Mouse (Mus musculus): ENCODE measurements around the gene Hnf1b. TPM values are rescaled to one million over a fixed set of nuclear protein-coding genes. Genes with fewer than 3 reads are reported as not detected.

Hnf1b gene
- total RNA-seq, 1 experiment from 2014 or later = not detected

DNA sequence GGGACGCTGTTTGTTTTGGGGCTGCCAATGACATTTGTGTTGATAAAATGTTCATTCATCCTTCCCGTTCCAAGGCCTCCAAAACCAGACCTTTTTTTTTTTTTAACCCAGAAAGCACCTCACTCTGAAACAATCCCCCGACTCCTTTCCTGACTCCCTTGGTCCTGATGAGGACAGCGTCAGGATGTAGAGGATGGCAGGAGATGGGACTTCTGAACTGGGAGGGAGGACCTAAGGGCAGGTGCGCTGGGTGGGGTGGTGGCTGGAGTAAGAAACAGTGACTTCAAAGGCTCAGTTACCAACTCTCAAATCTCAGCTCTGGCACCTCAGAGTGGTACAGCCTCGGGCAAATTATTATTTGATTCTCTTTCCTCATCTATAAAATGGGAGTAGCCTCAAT, 33.2 kb downstream of the Hnf1b start:
- ATAC-seq (replicated peaks; ENCODE audit: insufficient number of reproducible peaks, low FRiP score, low TSS enrichment, poor library complexity, severe bottlenecking) = no peak

DNA sequence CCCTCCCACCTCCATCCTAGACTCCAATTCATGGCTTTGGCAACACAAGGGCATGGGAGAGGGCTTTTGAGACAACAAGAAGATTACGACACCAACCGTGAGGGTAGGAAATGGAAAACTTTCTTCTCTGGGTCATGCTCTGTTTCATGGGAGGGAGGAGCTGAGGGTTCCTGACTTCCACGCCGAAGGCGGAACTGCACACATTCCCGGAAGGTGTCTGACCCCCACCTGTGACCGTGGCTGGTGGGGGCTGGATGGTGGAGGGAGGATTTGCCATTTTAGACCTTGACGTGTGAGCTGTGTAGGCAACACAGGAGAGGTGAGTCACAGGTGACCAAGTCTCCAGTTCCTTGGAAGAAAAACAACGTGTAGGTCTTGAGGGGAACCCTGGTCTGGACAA, 33.9 kb downstream of the Hnf1b start:
- ATAC-seq (replicated peaks; ENCODE audit: insufficient number of reproducible peaks, low FRiP score, low TSS enrichment, poor library complexity, severe bottlenecking) = no peak

DNA sequence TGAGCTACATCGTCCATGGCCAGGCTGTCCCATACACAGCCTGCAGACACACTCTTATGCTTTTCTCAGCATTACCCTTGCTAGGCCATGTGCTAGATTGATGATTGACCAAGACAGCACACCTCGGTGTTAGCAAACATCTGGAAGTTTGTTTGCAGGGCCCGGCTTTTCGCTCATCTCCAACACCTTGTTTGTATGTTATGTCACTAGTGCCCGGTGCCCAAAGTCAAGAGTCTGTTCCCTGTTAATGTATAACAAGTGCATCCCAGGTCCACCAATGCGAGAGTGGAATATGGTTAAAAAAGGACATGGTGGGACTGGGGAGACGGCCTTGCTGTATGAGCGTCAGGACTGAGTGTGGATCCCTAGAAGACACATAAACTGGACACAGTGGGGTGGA, 35.3 kb downstream of the Hnf1b start:
- ATAC-seq (replicated peaks; ENCODE audit: insufficient number of reproducible peaks, low FRiP score, low TSS enrichment, poor library complexity, severe bottlenecking) = no peak

DNA sequence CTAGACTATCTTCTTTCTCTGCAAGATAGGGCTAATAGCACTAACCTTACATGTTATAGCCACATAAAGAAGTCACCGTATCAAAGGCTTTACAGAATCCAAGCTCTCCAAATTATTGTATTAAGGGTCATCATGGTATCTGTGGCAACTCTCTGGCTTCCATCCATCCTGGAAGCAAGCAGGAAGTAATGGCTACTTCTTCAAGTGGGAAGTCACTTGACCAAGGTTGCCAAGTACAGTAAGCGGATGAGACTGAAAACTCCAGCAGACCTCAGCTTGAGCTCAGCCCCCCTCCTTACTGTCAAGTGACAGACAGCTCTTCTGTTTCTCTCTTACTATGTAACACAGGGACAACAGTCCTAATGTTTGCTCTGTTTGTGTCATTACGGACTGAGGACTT, 36.9 kb downstream of the Hnf1b start:
- ATAC-seq (replicated peaks; ENCODE audit: insufficient number of reproducible peaks, low FRiP score, low TSS enrichment, poor library complexity, severe bottlenecking) = no peak

DNA sequence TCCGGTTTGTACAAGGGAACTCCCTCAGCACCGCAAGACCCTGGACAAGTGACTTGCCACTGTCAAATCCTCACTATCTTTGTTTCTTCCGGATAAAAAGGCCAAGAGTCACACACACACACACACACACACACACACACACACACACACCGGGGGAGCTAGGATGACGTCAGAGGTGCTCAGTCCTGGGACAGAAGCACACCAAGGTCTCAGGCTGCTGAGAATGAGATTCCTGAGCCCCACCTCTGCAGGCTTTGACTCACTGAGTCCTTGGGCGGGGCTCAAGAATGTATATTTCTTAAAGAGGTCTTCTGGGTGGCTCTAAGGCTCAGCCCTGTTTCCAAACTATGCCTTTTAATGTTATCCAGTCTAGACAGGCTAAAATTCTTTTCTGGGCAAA, 41.5 kb downstream of the Hnf1b start:
- no peak for ATAC-seq (replicated peaks; ENCODE audit: insufficient number of reproducible peaks, low FRiP score, low TSS enrichment, poor library complexity, severe bottlenecking)

DNA sequence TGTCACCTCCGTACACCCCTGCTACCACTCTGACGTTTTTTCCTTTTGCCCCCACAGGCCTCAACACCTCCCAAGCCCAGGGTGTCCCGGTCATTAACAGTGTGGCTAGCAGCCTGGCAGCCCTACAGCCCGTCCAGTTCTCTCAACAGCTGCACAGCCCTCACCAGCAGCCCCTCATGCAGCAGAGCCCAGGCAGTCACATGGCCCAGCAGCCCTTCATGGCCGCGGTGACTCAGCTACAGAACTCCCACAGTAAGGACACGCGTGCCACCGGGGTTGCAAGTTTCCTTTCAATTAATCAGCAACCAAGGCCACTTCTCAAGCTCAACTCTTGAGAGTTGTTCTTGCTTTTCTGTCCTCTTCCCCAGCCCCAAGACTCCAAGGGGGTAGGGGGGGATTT, 43.5 kb downstream of the Hnf1b start:
- no peak for ATAC-seq (replicated peaks; ENCODE audit: insufficient number of reproducible peaks, low FRiP score, low TSS enrichment, poor library complexity, severe bottlenecking)

DNA sequence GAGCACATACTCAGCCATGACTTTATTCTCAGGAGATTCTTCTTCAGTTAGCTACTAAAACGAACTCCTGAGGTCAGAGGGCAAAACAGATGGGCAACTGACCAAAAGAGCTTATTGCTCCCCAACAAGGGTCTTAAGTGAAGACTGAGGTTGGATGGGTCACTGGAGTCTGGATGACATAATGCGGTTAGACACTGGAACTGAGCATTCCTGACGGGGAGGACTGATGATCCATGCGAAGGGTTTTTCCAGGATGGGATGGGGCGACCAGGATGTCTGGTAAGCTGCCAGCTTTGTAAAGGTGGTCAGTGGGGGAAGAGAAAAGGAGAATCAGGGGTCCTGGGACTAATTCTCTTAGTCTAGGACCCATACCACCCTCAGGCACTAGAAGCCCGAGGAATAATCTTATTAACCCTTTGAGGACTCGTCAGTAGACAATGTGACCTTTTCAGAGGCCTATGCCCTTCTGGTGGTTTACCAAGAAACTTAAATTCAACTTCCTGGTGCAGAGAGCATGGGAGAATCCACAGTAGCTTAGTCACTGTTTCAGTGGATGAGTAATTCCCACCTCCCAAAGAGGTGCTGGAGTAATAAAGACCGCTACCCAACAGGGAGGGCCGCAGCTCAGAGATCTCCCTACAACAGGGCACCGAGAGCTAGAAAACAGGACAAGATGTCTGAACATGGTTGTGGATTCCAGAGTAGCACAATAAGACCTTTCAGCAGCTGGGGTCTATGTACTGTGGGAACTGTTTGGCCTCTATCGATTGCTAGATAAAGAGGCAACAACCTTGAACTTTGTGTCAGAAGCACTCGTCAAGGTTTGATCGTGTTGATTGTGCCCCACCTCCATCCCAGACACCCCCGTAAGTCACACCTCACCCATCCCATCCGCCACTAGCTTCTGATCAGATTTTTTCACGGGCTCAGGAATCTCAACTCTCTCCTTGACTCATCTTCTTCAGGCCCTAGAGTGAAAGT, 46.9 kb downstream of the Hnf1b start:
- no peak for ATAC-seq (replicated peaks; ENCODE audit: insufficient number of reproducible peaks, low FRiP score, low TSS enrichment, poor library complexity, severe bottlenecking)

DNA sequence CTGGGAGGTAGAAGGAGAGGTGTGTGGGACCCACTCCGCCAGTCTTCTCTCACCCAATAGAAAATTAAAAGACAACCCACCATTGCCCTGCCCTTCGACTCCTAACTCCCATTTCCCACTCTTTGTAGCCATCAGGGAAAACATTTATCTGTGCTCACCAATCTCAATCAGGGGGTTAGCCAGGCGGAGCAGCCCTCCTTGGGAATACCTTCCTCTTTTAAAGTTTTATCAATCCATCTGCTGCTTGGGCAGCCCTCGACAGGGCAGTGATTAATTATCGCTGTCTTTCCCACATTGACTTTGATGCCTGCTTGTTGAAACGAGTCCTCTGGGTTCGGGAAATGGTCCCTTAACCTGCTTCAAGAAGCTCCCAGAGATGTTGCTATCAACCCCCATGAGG, 47.7 kb downstream of the Hnf1b start:
- ATAC-seq (replicated peaks; ENCODE audit: insufficient number of reproducible peaks, low FRiP score, low TSS enrichment, poor library complexity, severe bottlenecking) = no peak

DNA sequence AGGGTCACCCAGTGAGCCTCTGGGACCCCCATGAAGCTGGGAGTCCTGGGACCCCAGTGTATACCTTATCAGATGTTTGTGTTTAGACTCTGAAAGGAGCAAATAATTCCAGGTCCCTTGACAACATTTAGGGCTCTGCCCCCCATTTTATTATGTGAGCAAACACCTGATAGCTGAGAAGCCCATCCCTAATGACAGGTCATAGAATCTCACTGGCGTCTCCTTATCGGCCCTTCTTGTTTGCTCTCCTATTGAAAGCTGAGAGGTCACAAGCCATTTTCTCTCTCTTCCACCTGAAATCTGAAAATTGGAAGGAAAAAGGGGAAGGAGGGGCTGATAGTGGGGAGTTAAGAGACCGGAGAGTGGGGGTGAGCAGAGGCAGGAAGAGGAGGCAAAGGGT, 52.9 kb downstream of the Hnf1b start:
- no peak for ATAC-seq (replicated peaks; ENCODE audit: insufficient number of reproducible peaks, low FRiP score, low TSS enrichment, poor library complexity, severe bottlenecking)

DNA sequence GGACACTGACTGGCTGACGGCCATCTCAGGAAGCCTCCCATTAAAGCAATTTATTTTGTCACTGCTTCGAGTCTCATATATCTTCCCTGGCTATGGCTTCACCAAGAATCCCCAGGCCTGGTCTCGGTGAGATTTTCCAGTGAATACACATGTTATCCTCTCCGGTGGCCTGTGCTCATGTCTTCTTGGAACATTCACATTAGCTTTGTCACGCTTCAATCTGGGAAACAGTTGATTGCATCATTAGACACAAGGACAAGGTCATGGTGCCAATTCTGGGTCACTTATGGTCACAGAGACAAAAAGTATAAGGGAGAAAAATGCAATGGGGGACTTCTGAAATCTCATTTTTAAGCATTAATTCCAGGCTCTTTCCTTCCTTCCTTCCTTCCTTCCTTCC, 55.9 kb downstream of the Hnf1b start:
- no peak for ATAC-seq (replicated peaks; ENCODE audit: insufficient number of reproducible peaks, low FRiP score, low TSS enrichment, poor library complexity, severe bottlenecking)

DNA sequence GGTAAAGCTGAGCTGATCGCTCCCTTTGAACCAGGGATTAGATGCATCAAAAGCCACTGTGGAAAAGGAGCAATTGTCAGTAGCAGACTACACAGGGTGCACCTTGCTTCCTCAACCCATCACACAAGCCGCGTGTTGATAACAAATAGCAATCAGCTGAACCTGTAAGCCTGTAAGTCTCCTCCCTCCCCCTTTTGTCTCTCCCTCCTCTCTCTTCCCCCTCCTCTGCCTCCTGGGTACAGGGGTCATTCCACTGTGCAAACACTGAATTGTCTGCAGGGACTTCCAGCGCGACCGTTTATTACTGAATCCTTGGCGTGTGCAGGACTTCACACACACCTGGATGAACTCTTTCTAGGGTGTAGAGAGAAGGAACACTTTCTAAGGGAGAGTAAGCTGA, 58.5 kb downstream of the Hnf1b start:
- ATAC-seq (replicated peaks; ENCODE audit: insufficient number of reproducible peaks, low FRiP score, low TSS enrichment, poor library complexity, severe bottlenecking) = no peak

DNA sequence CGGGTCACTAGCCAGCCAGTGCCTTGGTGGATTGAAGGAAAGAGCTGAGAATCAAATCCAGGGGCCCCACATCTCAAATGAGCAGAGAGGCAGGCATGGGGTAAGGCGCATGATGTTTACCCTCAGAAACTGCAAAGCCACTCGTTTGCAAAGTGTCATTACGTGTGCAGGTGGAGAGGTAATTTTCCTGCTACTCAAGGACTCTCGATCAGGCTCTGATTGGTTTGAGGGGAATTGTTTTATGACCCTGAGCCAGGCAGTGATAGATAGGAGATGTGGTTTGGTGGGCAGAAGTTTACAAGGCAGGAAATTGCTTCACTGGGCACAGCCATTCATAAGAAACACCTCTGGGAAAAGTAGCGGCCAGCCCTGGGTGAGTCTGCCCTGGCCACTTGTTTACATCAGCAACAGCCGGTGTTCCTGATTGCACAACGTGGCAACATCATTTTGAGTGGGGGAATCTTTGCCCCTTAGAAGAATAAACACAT, 64.0 kb downstream of the Hnf1b start:
- no peak for ATAC-seq (replicated peaks; ENCODE audit: insufficient number of reproducible peaks, low FRiP score, low TSS enrichment, poor library complexity, severe bottlenecking)

DNA sequence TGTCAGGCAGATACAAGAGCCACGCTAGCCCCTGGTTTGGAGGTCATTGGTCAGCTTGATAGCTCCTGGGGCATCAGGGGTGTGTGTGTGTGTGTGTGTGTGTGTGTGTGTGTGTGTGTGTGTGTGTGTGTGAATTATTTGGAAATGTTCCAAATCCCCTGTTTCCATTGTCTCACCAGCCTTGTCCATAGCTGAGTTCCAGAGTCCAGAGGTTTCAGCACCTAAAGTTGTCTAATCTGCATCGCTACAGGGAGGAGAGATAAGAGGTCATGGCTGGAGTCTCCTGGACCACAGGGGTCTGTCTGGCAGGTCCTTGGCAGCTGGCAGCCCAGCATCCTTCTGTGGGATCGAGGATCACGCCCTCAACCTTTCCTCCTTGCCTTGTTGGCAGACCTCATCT, 64.6 kb downstream of the Hnf1b start:
- ATAC-seq (replicated peaks; ENCODE audit: insufficient number of reproducible peaks, low FRiP score, low TSS enrichment, poor library complexity, severe bottlenecking) = no peak

DNA sequence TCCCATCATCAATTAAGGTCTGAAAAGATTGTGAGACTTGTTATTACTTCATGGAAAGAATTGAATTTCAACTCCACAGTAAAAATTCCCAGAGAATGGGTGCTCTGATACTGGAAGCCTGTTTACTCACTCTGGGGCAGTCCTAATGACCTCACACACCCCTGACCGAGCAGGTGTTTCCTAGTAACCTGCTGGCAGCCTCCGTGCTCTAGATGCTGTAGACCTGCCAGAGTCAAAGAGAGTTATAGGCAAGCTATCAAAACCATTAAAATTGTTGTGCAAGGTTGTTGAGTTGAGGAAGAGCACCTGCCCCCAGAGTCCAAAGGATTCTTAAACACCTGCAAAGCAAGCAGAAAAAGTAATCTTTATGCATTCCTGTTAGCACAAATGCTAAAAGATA, 72.7 kb downstream of the Hnf1b start:
- no peak for ATAC-seq (replicated peaks; ENCODE audit: insufficient number of reproducible peaks, low FRiP score, low TSS enrichment, poor library complexity, severe bottlenecking)

DNA sequence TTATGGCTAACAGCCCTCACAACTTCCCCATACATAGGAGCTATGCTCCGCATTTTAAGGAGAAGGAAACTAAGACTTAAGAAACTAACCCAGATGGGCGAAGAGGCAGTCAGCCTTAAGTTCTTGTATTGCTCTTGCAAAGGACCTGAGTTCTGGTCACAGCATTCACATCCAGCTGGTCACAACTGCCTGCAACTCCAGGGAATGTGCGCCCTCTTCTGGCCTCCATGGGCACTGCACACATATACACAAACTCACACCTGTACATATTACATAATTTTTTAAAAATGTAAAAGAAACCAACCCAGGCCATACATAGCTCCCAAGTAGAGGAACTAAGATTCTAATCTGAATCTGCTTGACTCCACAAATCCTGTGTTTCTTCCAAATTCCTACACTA, 77.2 kb downstream of the Hnf1b start:
- 0 out of 2 replicates have a peak, but pooled peaks have one; percentile 59 for ATAC-seq (replicated peaks; ENCODE audit: insufficient number of reproducible peaks, low FRiP score, low TSS enrichment, poor library complexity, severe bottlenecking)

DNA sequence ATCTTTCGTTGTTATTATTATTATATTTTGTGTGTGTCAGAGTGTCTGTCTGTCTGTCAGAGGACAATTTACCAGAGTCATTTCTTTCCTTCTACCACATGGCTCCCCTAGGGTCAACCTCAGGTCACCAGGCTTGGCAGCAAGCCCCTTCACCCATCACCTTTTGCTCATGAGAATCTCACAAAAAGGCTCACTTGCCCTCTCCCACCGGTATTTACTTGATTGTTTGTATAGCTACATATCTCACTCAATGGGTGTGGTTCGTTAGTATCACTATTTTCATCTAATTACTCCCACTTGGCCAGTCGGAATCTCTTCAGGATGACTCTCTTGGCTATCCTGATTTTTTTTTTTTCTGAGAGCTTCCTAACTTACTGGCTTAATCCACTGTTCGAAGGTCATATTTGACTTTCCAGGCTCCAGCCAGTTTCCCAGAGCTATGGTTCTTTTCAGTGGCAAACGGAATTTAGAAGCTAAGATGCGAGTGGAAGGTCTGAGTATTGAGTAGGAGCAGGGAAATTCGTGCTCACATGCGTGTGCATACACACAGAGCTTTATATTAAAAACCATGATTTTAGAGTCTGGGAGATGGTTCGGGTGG, 82.7 kb downstream of the Hnf1b start:
- no peak for ATAC-seq (replicated peaks; ENCODE audit: insufficient number of reproducible peaks, low FRiP score, low TSS enrichment, poor library complexity, severe bottlenecking)

DNA sequence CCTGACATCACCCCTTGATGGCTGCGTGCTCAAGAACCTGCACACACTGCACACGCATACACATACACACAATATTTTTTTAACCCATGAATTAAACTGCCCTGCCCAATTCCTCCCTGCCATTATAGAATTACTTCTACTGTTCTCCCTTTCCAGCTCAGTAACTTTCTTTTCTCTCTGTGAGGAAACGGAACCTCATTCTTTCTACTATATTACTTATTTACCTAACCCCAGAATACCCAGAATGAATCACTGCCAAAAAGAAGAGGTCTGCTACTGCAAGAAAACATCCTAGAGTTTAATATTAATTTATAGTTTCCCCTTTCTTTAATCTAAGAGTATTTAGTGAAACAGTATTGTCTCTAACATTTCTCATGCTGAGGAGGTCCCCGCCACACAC, 83.5 kb downstream of the Hnf1b start:
- ATAC-seq (replicated peaks; ENCODE audit: insufficient number of reproducible peaks, low FRiP score, low TSS enrichment, poor library complexity, severe bottlenecking) = no peak

DNA sequence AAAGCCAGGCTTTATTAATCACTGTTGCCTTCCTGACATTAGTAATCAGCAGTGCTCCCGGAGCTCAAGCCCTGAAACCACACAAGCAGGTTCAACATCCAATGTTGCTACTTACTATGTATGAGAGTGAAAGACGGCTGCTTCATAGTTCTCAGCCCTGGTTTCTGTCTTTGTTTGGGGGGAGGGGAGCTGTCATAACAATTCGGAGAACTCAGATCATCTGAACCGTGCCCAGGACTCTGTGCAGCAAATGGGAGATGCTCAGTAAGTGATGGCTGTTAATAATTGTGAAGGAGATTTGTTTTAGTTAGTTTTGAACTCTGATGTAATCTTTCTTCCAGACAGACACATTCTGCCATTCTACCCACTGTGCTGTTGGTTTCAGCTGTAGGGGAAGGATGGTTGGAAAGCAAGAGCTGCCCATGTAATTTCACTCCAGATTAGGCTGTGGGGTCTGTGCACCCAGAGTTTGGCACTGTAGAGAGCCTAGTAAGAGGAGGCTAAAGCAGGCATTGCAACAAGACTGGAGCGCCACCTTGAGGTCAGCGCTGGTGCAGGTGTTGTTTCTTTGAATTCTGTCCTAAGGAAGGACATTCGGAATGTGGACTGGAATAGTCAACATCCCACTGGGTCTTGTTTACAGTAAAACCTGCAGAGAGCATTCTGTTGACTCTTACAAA, 86.3 kb downstream of the Hnf1b start:
- ATAC-seq (replicated peaks; ENCODE audit: insufficient number of reproducible peaks, low FRiP score, low TSS enrichment, poor library complexity, severe bottlenecking) = peak; percentile 74

DNA sequence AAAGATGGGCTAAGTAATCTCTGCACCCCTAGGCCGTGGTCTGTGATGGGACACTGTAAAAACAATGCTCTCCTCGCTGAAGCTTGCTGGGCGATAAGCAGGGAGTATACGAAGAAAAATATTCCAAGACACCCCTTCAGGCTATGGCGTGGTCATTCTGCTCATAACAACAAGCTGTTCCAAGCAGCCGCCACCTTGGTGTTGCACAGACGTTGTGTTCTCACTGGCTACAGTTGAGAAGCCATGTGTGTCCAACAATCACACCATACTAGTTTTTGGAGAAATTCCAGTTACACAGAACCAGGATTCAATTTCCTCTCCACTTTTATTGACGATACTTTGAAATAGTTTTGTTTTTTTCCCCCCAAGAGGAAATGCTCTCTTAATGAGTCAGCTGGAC, 88.7 kb downstream of the Hnf1b start:
- ATAC-seq (replicated peaks; ENCODE audit: insufficient number of reproducible peaks, low FRiP score, low TSS enrichment, poor library complexity, severe bottlenecking) = no peak
